23 mouse cellular contexts compared by ENCODE assay signal in genomic region chr4:88522674-88523073, GRCm38 (mm10). TPM values are rescaled to one million over a fixed set of nuclear protein-coding genes. Genes with fewer than 3 reads are reported as not detected.
"Had no signal": no experiment of that assay in that cellular context is flagged by ENCODE, and none has a peak within 500 bp of the region (broad histone marks: within the 10 kb centered on the region; RNA-seq: fewer than 3 reads in every experiment).

Gene Ifnb1 (minus strand): TSS chr4:88522774.

- H3K4me1 ChIP-seq: neural tube, embryonic 13.5 days; neural tube, embryonic 15.5 days; stomach, embryonic 15.5 days had no signal

- H3K9me3 ChIP-seq: neural tube, embryonic 13.5 days; neural tube, embryonic 15.5 days; stomach, embryonic 15.5 days had no signal

- DNase-seq: right cerebral cortex, adult 18-20 months; right cerebral cortex, postnatal 14 days; right cerebral cortex, postnatal 25 days; right cerebral cortex, postnatal 4 days; spleen, adult 18-20 months; thymus, adult 18-20 months; thymus, postnatal 14 days; thymus, postnatal 25 days; thymus, postnatal 36 days had no signal

- H3K27ac ChIP-seq: neural tube, embryonic 13.5 days; neural tube, embryonic 15.5 days; stomach, embryonic 15.5 days; stomach, postnatal 0 days had no signal

- H3K9ac ChIP-seq: neural tube, embryonic 13.5 days; neural tube, embryonic 15.5 days; stomach, embryonic 15.5 days had no signal

- H3K27me3 ChIP-seq: neural tube, embryonic 13.5 days; neural tube, embryonic 15.5 days; stomach, embryonic 15.5 days had no signal

- H3K36me3 ChIP-seq: neural tube, embryonic 13.5 days; neural tube, embryonic 15.5 days; stomach, embryonic 15.5 days had no signal

- H3K4me3 ChIP-seq: neural tube, embryonic 13.5 days; neural tube, embryonic 15.5 days; stomach, embryonic 15.5 days had no signal

RNA-seq across cellular contexts. Expression of gene Ifnb1, which starts in this region (rescaled TPM):
- total RNA-seq: neutrophil, adult 5-6 weeks had no signal
- polyA plus RNA-seq: neural tube, embryonic 13.5 days; neural tube, embryonic 14.5 days; neural tube, embryonic 15.5 days; small intestine, adult 2 months; spleen, adult 2 months; stomach, embryonic 14.5 days; stomach, embryonic 15.5 days; stomach, embryonic 16.5 days; stomach, postnatal 0 days; testis, adult 2 months; thymus, adult 2 months; thymus, postnatal 0 days; urinary bladder, adult 2 months had no signal
